Mouse (Mus musculus) hindbrain, postnatal 0 days (tissue): ENCODE data around the gene D930048N14Rik. TPM values are rescaled to one million over a fixed set of nuclear protein-coding genes. Genes with fewer than 3 reads are reported as not detected.
A peak's percentile ranks its signal among the peaks of the same experiment; 100 is the strongest.
"Not testable (repeated sequence)": the region's sequence is repeated elsewhere in the genome, so short reads cannot be mapped to it uniquely, and the experiment has no call there.

ENCODE experiments used
- ATAC-seq: fragments of 200-750 bp; cut with Nextera tagmentation; 2 replicates; pipeline ENCODE4 v1.8.0; 2017; ENCODE audit warnings: mild to moderate bottlenecking, moderate TSS enrichment, moderate library complexity
- DNase-seq: peaks from one replicate; pipeline ENCODE4 v3.0.0-alpha.2; 2015; ENCODE audit warnings: low spot score
- H3K27ac ChIP-seq: fragments of 300-500 bp; sonication (generic); 2 replicates; pipeline ENCODE4 v1.5.1; 2014; ENCODE audit warnings: mild to moderate bottlenecking
- H3K27me3 ChIP-seq: fragments of 300-500 bp; sonication (generic); 2 replicates; pipeline ENCODE4 v1.6.1; 2014; ENCODE audit warnings: low read length, mixed read lengths; ENCODE audit not compliant: insufficient read depth
- H3K36me3 ChIP-seq: fragments of 300-500 bp; sonication (generic); 2 replicates; pipeline ENCODE4 v1.6.1; 2014; ENCODE audit warnings: low read length, mixed read lengths; ENCODE audit not compliant: insufficient read depth
- H3K4me1 ChIP-seq: fragments of 300-500 bp; sonication (generic); 2 replicates; pipeline ENCODE4 v1.6.1; 2014; ENCODE audit warnings: antibody characterized with exemption, low read length, mixed read lengths; ENCODE audit not compliant: insufficient read depth
- H3K4me2 ChIP-seq: fragments of 300-500 bp; sonication (generic); 2 replicates; pipeline ENCODE4 v1.6.1; 2014; ENCODE audit warnings: low read depth, mild to moderate bottlenecking, low read length, moderate library complexity, mixed read lengths
- H3K4me3 ChIP-seq: fragments of 300-500 bp; sonication (generic); 2 replicates; pipeline ENCODE4 v1.5.1; 2014; ENCODE audit warnings: low read length
- H3K9ac ChIP-seq: fragments of 300-500 bp; sonication (generic); replicated peaks from 2 replicates; pipeline ENCODE4 v1.6.1; 2014; ENCODE audit warnings: mild to moderate bottlenecking, low read length, moderate library complexity, mixed read lengths
- H3K9me3 ChIP-seq: fragments of 300-500 bp; sonication (generic); 2 replicates; pipeline ENCODE4 v1.6.1; 2016; ENCODE audit warnings: low read length, mixed read lengths
- CTCF ChIP-seq: IDR thresholded peaks from 2 replicates; pipeline ENCODE4 v1.5.1; 2016; ENCODE audit warnings: antibody characterized with exemption, control low read depth, low read depth
- WGBS: fragments of 180-500 bp; shearing (Covaris S2); extraction: QIAGEN DNeasy Blood & Tissue Kit; methylation state at CpG from one replicate; pipeline ENCODE4 v1.1.7; 2014; 5-methylcytosine and 5-hydroxymethylcytosine counted together
- polyA plus RNA-seq: library from polyadenylated mRNA; unstranded; fragments of >200 nt; fragmentation: Nextera tagmentation; extraction: Ambion mirVana; gene quantifications from 2 replicates; pipeline ENCODE4 v1.2.1, GENCODE M21; 2015
- total RNA-seq: library from RNA; depleted of rRNA; stranded (reverse); fragments of >200 nt; gene quantifications from 2 replicates; pipeline ENCODE4 v1.2.3, GENCODE M21; 2014

Gene D930048N14Rik
- total and polyA plus RNA-seq, 2 experiments from 2014 or later = 1.1 to 2.3 TPM

GRCm38 (mm10) chr11:51609266-51609909 lies 41.4 kb upstream of the D930048N14Rik start:
- no peaks in the 10 kb centered on the region; the same call in 1 of the 2 replicates for H3K27me3 ChIP-seq
- no peak for ATAC-seq
- peaks cover 2% of the 10 kb centered on the region; the same call in 1 of the 2 replicates for H3K36me3 ChIP-seq
- no peak overlapping the region for H3K4me2 ChIP-seq
- H3K9ac ChIP-seq = no peak overlapping the region
- no peak overlapping the region for H3K4me3 ChIP-seq
- no peak overlapping the region for H3K27ac ChIP-seq
- DNase-seq = no peak
- 84% methylated on average over 3 of the region's 3 CpGs for WGBS
- no peaks in the 10 kb centered on the region for H3K4me1 ChIP-seq
- H3K9me3 ChIP-seq = no peaks in the 10 kb centered on the region
- no peak for TF ChIP-seq CTCF

GRCm38 (mm10) chr11:51609940-51610339 lies 40.8 kb upstream of the D930048N14Rik start:
- H3K4me1 ChIP-seq, DNase-seq, H3K9ac ChIP-seq, ATAC-seq, H3K4me2 ChIP-seq, H3K4me3 ChIP-seq, H3K36me3 ChIP-seq, H3K9me3 ChIP-seq, H3K27me3 ChIP-seq, H3K27ac ChIP-seq: not testable (repeated sequence)
- WGBS = 85% methylated on average over 5 of the region's 5 CpGs

- ATAC-seq = no peak; the same call in 1 of the 2 replicates
- H3K27ac ChIP-seq = no peak overlapping the region
- 81% methylated on average over 8 of the region's 8 CpGs for WGBS
- no peaks in the 10 kb centered on the region for H3K36me3 ChIP-seq
- H3K4me3 ChIP-seq = no peak overlapping the region
- no peak for TF ChIP-seq CTCF
- H3K27me3 ChIP-seq = no peaks in the 10 kb centered on the region; the same call in 1 of the 2 replicates
- no peaks in the 10 kb centered on the region for H3K9me3 ChIP-seq
- H3K4me2 ChIP-seq = no peak overlapping the region
- no peaks in the 10 kb centered on the region for H3K4me1 ChIP-seq
- no peak overlapping the region for H3K9ac ChIP-seq
- no peak for DNase-seq
Observed at GRCm38 (mm10) chr11:51614256-51614655, 36.5 kb upstream of the D930048N14Rik start.

- Histone ChIP-seq H3K36me3 (no peaks in the 10 kb centered on the region), H3K4me3 (peak overlapping the region; percentile 31), H3K27ac (peak overlapping the region; percentile 54; the same call in 1 of the 2 replicates), H3K9me3 (no peaks in the 10 kb centered on the region), H3K4me1 (no peaks in the 10 kb centered on the region), H3K4me2 (peak overlapping the region; percentile 63), H3K9ac (peak overlapping the region; percentile 43; the same call in 1 of the 2 replicates), H3K27me3 (no peaks in the 10 kb centered on the region; the same call in 1 of the 2 replicates)
- WGBS = 48% methylated on average over 7 of the region's 7 CpGs
- no peak for DNase-seq
- TF ChIP-seq CTCF = no peak
- no peak for ATAC-seq
Observed at GRCm38 (mm10) chr11:51615129-51615528, 35.6 kb upstream of the D930048N14Rik start.

- peak; percentile 57 for DNase-seq
- Histone ChIP-seq H3K4me1 (no peaks in the 10 kb centered on the region; the same call in 1 of the 2 replicates), H3K27ac (peak overlapping the region; percentile 54; the same call in 1 of the 2 replicates), H3K27me3 (no peaks in the 10 kb centered on the region; the same call in 1 of the 2 replicates), H3K36me3 (no peaks in the 10 kb centered on the region), H3K4me3 (peak overlapping the region; percentile 31), H3K9ac (peak overlapping the region; percentile 43; the same call in 1 of the 2 replicates), H3K4me2 (peak overlapping the region; percentile 63), H3K9me3 (no peaks in the 10 kb centered on the region)
- TF ChIP-seq CTCF = no peak
- WGBS = 6% methylated on average over 14 of the region's 14 CpGs
- no peak for ATAC-seq
Observed at GRCm38 (mm10) chr11:51615601-51616000, 35.2 kb upstream of the D930048N14Rik start.

- peak overlapping the region; percentile 63 for H3K4me2 ChIP-seq
- not testable (repeated sequence) for H3K36me3 ChIP-seq, H3K27me3 ChIP-seq, H3K4me1 ChIP-seq, H3K9ac ChIP-seq, DNase-seq, H3K27ac ChIP-seq, H3K9me3 ChIP-seq, ATAC-seq
- peak overlapping the region; percentile 31; the same call in 1 of the 2 replicates for H3K4me3 ChIP-seq
- 95% methylated on average over 7 of the region's 7 CpGs for WGBS
Observed at GRCm38 (mm10) chr11:51616113-51616512, 34.6 kb upstream of the D930048N14Rik start.

GRCm38 (mm10) chr11:51617693-51618092 lies 33.1 kb upstream of the D930048N14Rik start:
- no peak overlapping the region for H3K27ac ChIP-seq
- no peak overlapping the region for H3K4me2 ChIP-seq
- H3K9me3 ChIP-seq = no peaks in the 10 kb centered on the region
- DNase-seq (peak; percentile 83), ATAC-seq (no peak)
- no peaks in the 10 kb centered on the region; the same call in 1 of the 2 replicates for H3K4me1 ChIP-seq
- no peaks in the 10 kb centered on the region; the same call in 1 of the 2 replicates for H3K27me3 ChIP-seq
- H3K9ac ChIP-seq = no peak overlapping the region
- TF ChIP-seq CTCF = peak; percentile 86
- no peak overlapping the region for H3K4me3 ChIP-seq
- 0 out of 2 replicates have a peak, but pooled peaks cover 7% of the 10 kb centered on the region for H3K36me3 ChIP-seq
- WGBS = 3% methylated on average over 4 of the region's 4 CpGs
